In genomic region chrX:74452773-74453172, GRCm38 (mm10) we compare ENCODE assay signal across 9 mouse cellular contexts. TPM values are rescaled to one million over a fixed set of nuclear protein-coding genes. Genes with fewer than 3 reads are reported as not detected.
DNase-seq lines count a peak whose midpoint lies in the region; ATAC-seq lines count a peak whose summit lies in the region.
"Had no signal": no experiment of that assay in that cellular context is flagged by ENCODE, and none has a peak within 500 bp of the region (broad histone marks: within the 10 kb centered on the region; RNA-seq: fewer than 3 reads in every experiment).

No protein-coding gene starts in this region.

- H3K36me3 ChIP-seq in forebrain, embryonic 13.5 days (ENCODE audit: poor library complexity, severe bottlenecking) = 0 out of 2 replicates have a peak, but pooled peaks cover 6% of the 10 kb centered on the region
- no peaks in the 10 kb centered on the region for H3K36me3 ChIP-seq in forebrain, embryonic 11.5 days (ENCODE audit: control insufficient read depth, insufficient read depth, low read length)
- no peaks in the 10 kb centered on the region for H3K36me3 ChIP-seq in midbrain, embryonic 11.5 days (ENCODE audit: control insufficient read depth, insufficient read depth, low read length)
- H3K36me3 ChIP-seq in midbrain, embryonic 10.5 days = peaks cover 14% of the 10 kb centered on the region
- no peaks in the 10 kb centered on the region for H3K36me3 ChIP-seq in hindbrain, embryonic 16.5 days (ENCODE audit: control insufficient read depth, insufficient read depth, low read length)

- DNase-seq in forebrain, embryonic 11.5 days (ENCODE audit: low spot score) = no peak
- peak; percentile 87 for DNase-seq in midbrain, embryonic 11.5 days (ENCODE audit: low spot score, missing footprints)
- DNase-seq in midbrain, embryonic 10.5 days (ENCODE audit: low spot score) = no peak
- peak; percentile 7 for DNase-seq in skeletal muscle tissue, adult 2 months (ENCODE audit: low read depth, low spot score)
- no peak for DNase-seq in gastrocnemius, postnatal 10 days

- H3K9ac ChIP-seq in forebrain, embryonic 13.5 days = no peak overlapping the region
- H3K9ac ChIP-seq in forebrain, embryonic 11.5 days (ENCODE audit: low read length) = no peak overlapping the region
- H3K9ac ChIP-seq in midbrain, embryonic 11.5 days (ENCODE audit: low read length) = no peak overlapping the region
- no peak overlapping the region for H3K9ac ChIP-seq in hindbrain, embryonic 16.5 days (ENCODE audit: low read depth, low read length)

- no peak overlapping the region for H3K4me2 ChIP-seq in forebrain, embryonic 13.5 days
- no peak overlapping the region for H3K4me2 ChIP-seq in forebrain, embryonic 11.5 days (ENCODE audit: low read depth, low read length, severe bottlenecking)
- H3K4me2 ChIP-seq in midbrain, embryonic 11.5 days = no peak overlapping the region
- no peak overlapping the region for H3K4me2 ChIP-seq in hindbrain, embryonic 16.5 days (ENCODE audit: low read length)

- 7% methylated on average over 4 of the region's 4 CpGs for WGBS in forebrain, embryonic 13.5 days
- 18% methylated on average over 4 of the region's 4 CpGs for WGBS in forebrain, embryonic 11.5 days
- 13% methylated on average over 4 of the region's 4 CpGs for WGBS in midbrain, embryonic 11.5 days
- WGBS in midbrain, embryonic 10.5 days = 18% methylated on average over 4 of the region's 4 CpGs
- 11% methylated on average over 4 of the region's 4 CpGs for WGBS in hindbrain, embryonic 16.5 days

- H3K9me3 ChIP-seq in forebrain, embryonic 13.5 days (replicated peaks) = no peaks in the 10 kb centered on the region
- H3K9me3 ChIP-seq in forebrain, embryonic 11.5 days (ENCODE audit: control insufficient read depth, low read length) = no peaks in the 10 kb centered on the region
- H3K9me3 ChIP-seq in midbrain, embryonic 11.5 days (ENCODE audit: control insufficient read depth, low read length) = no peaks in the 10 kb centered on the region
- no peaks in the 10 kb centered on the region for H3K9me3 ChIP-seq in midbrain, embryonic 10.5 days (replicated peaks)
- no peaks in the 10 kb centered on the region for H3K9me3 ChIP-seq in hindbrain, embryonic 16.5 days (ENCODE audit: control insufficient read depth, low read length)

- H3K4me1 ChIP-seq in forebrain, embryonic 13.5 days = no peaks in the 10 kb centered on the region
- H3K4me1 ChIP-seq in forebrain, embryonic 11.5 days (replicated peaks; ENCODE audit: control insufficient read depth, insufficient read depth, low read length) = no peaks in the 10 kb centered on the region
- H3K4me1 ChIP-seq in midbrain, embryonic 11.5 days (ENCODE audit: control insufficient read depth, insufficient read depth, low read length) = no peaks in the 10 kb centered on the region
- no peaks in the 10 kb centered on the region for H3K4me1 ChIP-seq in midbrain, embryonic 10.5 days
- no peaks in the 10 kb centered on the region for H3K4me1 ChIP-seq in hindbrain, embryonic 16.5 days (ENCODE audit: control insufficient read depth, insufficient read depth, low read depth, low read length)

- no peak overlapping the region for H3K4me3 ChIP-seq in forebrain, embryonic 13.5 days
- H3K4me3 ChIP-seq in forebrain, embryonic 11.5 days (ENCODE audit: low read depth, low read length) = no peak overlapping the region
- no peak overlapping the region for H3K4me3 ChIP-seq in midbrain, embryonic 11.5 days (ENCODE audit: low read depth, low read length)
- H3K4me3 ChIP-seq in midbrain, embryonic 10.5 days = no peak overlapping the region
- no peak overlapping the region for H3K4me3 ChIP-seq in hindbrain, embryonic 16.5 days (ENCODE audit: low read length)

- ATAC-seq in forebrain, embryonic 13.5 days = peak; percentile 75
- ATAC-seq in forebrain, embryonic 11.5 days (replicated peaks; ENCODE audit: low FRiP score) = no peak
- 0 out of 2 replicates have a peak, but pooled peaks have one; percentile 44 for ATAC-seq in midbrain, embryonic 11.5 days (ENCODE audit: low FRiP score)
- peak; percentile 90 for ATAC-seq in hindbrain, embryonic 16.5 days
- ATAC-seq in erythroid progenitor cell, adult 5-6 weeks (replicated peaks; ENCODE audit: low FRiP score, poor library complexity, severe bottlenecking) = no peak

- H3K27me3 ChIP-seq in forebrain, embryonic 13.5 days = no peaks in the 10 kb centered on the region
- H3K27me3 ChIP-seq in forebrain, embryonic 11.5 days (ENCODE audit: control insufficient read depth, insufficient read depth, low read length) = no peaks in the 10 kb centered on the region
- H3K27me3 ChIP-seq in midbrain, embryonic 11.5 days (ENCODE audit: control insufficient read depth, insufficient read depth, low read length) = no peaks in the 10 kb centered on the region
- H3K27me3 ChIP-seq in midbrain, embryonic 10.5 days (ENCODE audit: low read depth, poor library complexity, severe bottlenecking) = no peaks in the 10 kb centered on the region
- H3K27me3 ChIP-seq in hindbrain, embryonic 16.5 days (replicated peaks; ENCODE audit: control insufficient read depth, insufficient read depth, low read length) = no peaks in the 10 kb centered on the region

- no peak overlapping the region for H3K27ac ChIP-seq in forebrain, embryonic 13.5 days
- no peak overlapping the region for H3K27ac ChIP-seq in forebrain, embryonic 11.5 days (ENCODE audit: low read depth, low read length)
- H3K27ac ChIP-seq in midbrain, embryonic 11.5 days (ENCODE audit: low read depth, low read length) = no peak overlapping the region
- H3K27ac ChIP-seq in midbrain, embryonic 10.5 days (replicated peaks) = no peak overlapping the region
- no peak overlapping the region for H3K27ac ChIP-seq in hindbrain, embryonic 16.5 days (ENCODE audit: low read depth, low read length)

RNA-seq across cellular contexts. Expression of gene G6pdx, which starts 23.8 kb away (rescaled TPM):
- 53.6 and 56.3 TPM in 2 replicates for polyA plus RNA-seq in forebrain, embryonic 13.5 days (2015; fragmentation: Nextera tagmentation; extraction: Ambion mirVana)
- 55.7 and 59.8 TPM in 2 replicates for polyA plus RNA-seq in forebrain, embryonic 11.5 days (2014; fragmentation: Nextera tagmentation; extraction: Ambion mirVana)
- polyA plus RNA-seq in midbrain, embryonic 11.5 days (2014; fragmentation: Nextera tagmentation; extraction: Ambion mirVana) = 56.2 and 56.4 TPM in 2 replicates
- 54.6 and 61.5 TPM in 2 replicates for polyA plus RNA-seq in midbrain, embryonic 10.5 days (2016; fragmentation: Nextera tagmentation; extraction: Ambion mirVana)
- 46.0 and 50.8 TPM in 2 replicates for polyA plus RNA-seq in hindbrain, embryonic 16.5 days (2015; fragmentation: Nextera tagmentation; extraction: Ambion mirVana)
- 63.7 and 64.9 TPM in 2 replicates for total RNA-seq in erythroid progenitor cell, adult 5-6 weeks (2015; ENCODE audit: low replicate concordance)
- 38.5 and 45.2 TPM in 2 replicates for total RNA-seq in erythroid progenitor cell, adult 5-6 weeks (2017; ENCODE audit: low replicate concordance)
- 1 to 10 TPM; 6.9 to 8.2 TPM for total RNA-seq in gastrocnemius, postnatal 10 days (2021)

RNA-seq across cellular contexts. Expression of gene Gm6880, which starts 28.4 kb away (rescaled TPM):
- polyA plus RNA-seq in forebrain, embryonic 13.5 days (2015; fragmentation: Nextera tagmentation; extraction: Ambion mirVana) = not detected in 2 replicates
- polyA plus RNA-seq in forebrain, embryonic 11.5 days (2014; fragmentation: Nextera tagmentation; extraction: Ambion mirVana) = not detected in 2 replicates
- 0.61 TPM in 1 of 2 replicates, not detected in the other for polyA plus RNA-seq in midbrain, embryonic 11.5 days (2014; fragmentation: Nextera tagmentation; extraction: Ambion mirVana)
- polyA plus RNA-seq in midbrain, embryonic 10.5 days (2016; fragmentation: Nextera tagmentation; extraction: Ambion mirVana) = not detected in 2 replicates
- polyA plus RNA-seq in hindbrain, embryonic 16.5 days (2015; fragmentation: Nextera tagmentation; extraction: Ambion mirVana) = not detected in 2 replicates
- not detected in 2 replicates for total RNA-seq in erythroid progenitor cell, adult 5-6 weeks (2015; ENCODE audit: low replicate concordance)
- not detected in 2 replicates for total RNA-seq in erythroid progenitor cell, adult 5-6 weeks (2017; ENCODE audit: low replicate concordance)
- total RNA-seq in gastrocnemius, postnatal 10 days (2021) = not detected
- polyA plus RNA-seq: heart, embryonic 14.5 days had no signal

RNA-seq across cellular contexts. Expression of gene Ikbkg, which starts 59.7 kb away (rescaled TPM):
- polyA plus RNA-seq in forebrain, embryonic 13.5 days (2015; fragmentation: Nextera tagmentation; extraction: Ambion mirVana) = 18.3 and 20.6 TPM in 2 replicates
- 22.2 and 22.9 TPM in 2 replicates for polyA plus RNA-seq in forebrain, embryonic 11.5 days (2014; fragmentation: Nextera tagmentation; extraction: Ambion mirVana)
- polyA plus RNA-seq in midbrain, embryonic 11.5 days (2014; fragmentation: Nextera tagmentation; extraction: Ambion mirVana) = 22.8 and 24.8 TPM in 2 replicates
- 20.9 and 23.3 TPM in 2 replicates for polyA plus RNA-seq in midbrain, embryonic 10.5 days (2016; fragmentation: Nextera tagmentation; extraction: Ambion mirVana)
- polyA plus RNA-seq in hindbrain, embryonic 16.5 days (2015; fragmentation: Nextera tagmentation; extraction: Ambion mirVana) = 14.3 and 17.1 TPM in 2 replicates
- total RNA-seq in erythroid progenitor cell, adult 5-6 weeks (2015; ENCODE audit: low replicate concordance) = 5.4 and 16.2 TPM in 2 replicates
- 12.8 and 16.8 TPM in 2 replicates for total RNA-seq in erythroid progenitor cell, adult 5-6 weeks (2017; ENCODE audit: low replicate concordance)
- 10 to 100 TPM; 25.1 to 27.5 TPM for total RNA-seq in gastrocnemius, postnatal 10 days (2021)

RNA-seq across cellular contexts. Expression of gene Fam3a, which starts 59.7 kb away (rescaled TPM):
- 31.6 and 34.5 TPM in 2 replicates for polyA plus RNA-seq in forebrain, embryonic 13.5 days (2015; fragmentation: Nextera tagmentation; extraction: Ambion mirVana)
- polyA plus RNA-seq in forebrain, embryonic 11.5 days (2014; fragmentation: Nextera tagmentation; extraction: Ambion mirVana) = 27.3 and 27.6 TPM in 2 replicates
- polyA plus RNA-seq in midbrain, embryonic 11.5 days (2014; fragmentation: Nextera tagmentation; extraction: Ambion mirVana) = 26.2 and 27.3 TPM in 2 replicates
- polyA plus RNA-seq in midbrain, embryonic 10.5 days (2016; fragmentation: Nextera tagmentation; extraction: Ambion mirVana) = 27.0 and 31.3 TPM in 2 replicates
- polyA plus RNA-seq in hindbrain, embryonic 16.5 days (2015; fragmentation: Nextera tagmentation; extraction: Ambion mirVana) = 35.5 and 37.9 TPM in 2 replicates
- 6.3 and 12.3 TPM in 2 replicates for total RNA-seq in erythroid progenitor cell, adult 5-6 weeks (2015; ENCODE audit: low replicate concordance)
- total RNA-seq in erythroid progenitor cell, adult 5-6 weeks (2017; ENCODE audit: low replicate concordance) = 0.68 and 3.6 TPM in 2 replicates
- total RNA-seq in gastrocnemius, postnatal 10 days (2021) = 10 to 100 TPM; 18.3 to 18.4 TPM

Comparison
In these comparisons a context has a peak if more than half of its experiments do, and no peak if none do; other contexts are left out.
1. ATAC-seq: peak in forebrain, embryonic 13.5 days (single experiment), midbrain, embryonic 11.5 days (single experiment) and hindbrain, embryonic 16.5 days (single experiment); none in forebrain, embryonic 11.5 days (single experiment) and erythroid progenitor cell, adult 5-6 weeks (single experiment).
2. DNase-seq: peak in midbrain, embryonic 11.5 days (single experiment) and skeletal muscle tissue, adult 2 months (single experiment); none in forebrain, embryonic 11.5 days (single experiment), midbrain, embryonic 10.5 days (single experiment) and gastrocnemius, postnatal 10 days (single experiment).